Mouse (Mus musculus) thymus, postnatal 0 days (tissue): ENCODE results near the gene Hcrt. TPM values are rescaled to one million over a fixed set of nuclear protein-coding genes. Genes with fewer than 3 reads are reported as not detected.

Source experiments
- DNase-seq: peaks from one replicate; pipeline ENCODE4 v3.0.0-alpha.2; 2015; ENCODE audit warnings: low spot score
- polyA plus RNA-seq: library from polyadenylated mRNA; unstranded; fragments of >200 nt; fragmentation: Nextera tagmentation; extraction: Ambion mirVana; gene quantifications from 2 replicates; pipeline ENCODE4 v1.2.1, GENCODE M21; 2015

Gene Hcrt
- polyA plus RNA-seq, 1 experiment from 2014 or later, result 0.34 TPM

GRCm38 (mm10) chr11:100735954-100736745 is 26.6 kb downstream of the Hcrt start:
- peak; percentile 14 for DNase-seq

GRCm38 (mm10) chr11:100735134-100735865 is 27.4 kb downstream of the Hcrt start:
- peak; percentile 42 for DNase-seq

- DNase-seq, result no peak
Observed at GRCm38 (mm10) chr11:100730477-100731205, 32.1 kb downstream of the Hcrt start.

- DNase-seq, result no peak
Observed at GRCm38 (mm10) chr11:100729976-100730375, 32.8 kb downstream of the Hcrt start.

GRCm38 (mm10) chr11:100728601-100729000 is 34.1 kb downstream of the Hcrt start:
- DNase-seq, result no peak

- no peak for DNase-seq
Observed at GRCm38 (mm10) chr11:100727201-100727600, 35.5 kb downstream of the Hcrt start.

GRCm38 (mm10) chr11:100724919-100725512 is 37.7 kb downstream of the Hcrt start:
- no peak for DNase-seq

GRCm38 (mm10) chr11:100722493-100723028 is 40.2 kb downstream of the Hcrt start:
- no peak for DNase-seq

GRCm38 (mm10) chr11:100721776-100722492 is 40.8 kb downstream of the Hcrt start:
- DNase-seq, result peak; percentile 16

GRCm38 (mm10) chr11:100721254-100721653 is 41.5 kb downstream of the Hcrt start:
- DNase-seq, result no peak

- DNase-seq, result no peak
Observed at GRCm38 (mm10) chr11:100720345-100720744, 42.4 kb downstream of the Hcrt start.

GRCm38 (mm10) chr11:100719893-100720292 is 42.8 kb downstream of the Hcrt start:
- no peak for DNase-seq

- no peak for DNase-seq
Observed at GRCm38 (mm10) chr11:100719312-100719711, 43.4 kb downstream of the Hcrt start.

GRCm38 (mm10) chr11:100718866-100719265 is 43.9 kb downstream of the Hcrt start:
- DNase-seq, result no peak

GRCm38 (mm10) chr11:100718462-100718861 is 44.3 kb downstream of the Hcrt start:
- DNase-seq, result no peak

- DNase-seq, result no peak
Observed at GRCm38 (mm10) chr11:100716649-100717048, 46.1 kb downstream of the Hcrt start.

- no peak for DNase-seq
Observed at GRCm38 (mm10) chr11:100714948-100715347, 47.8 kb downstream of the Hcrt start.

GRCm38 (mm10) chr11:100714534-100714915 is 48.2 kb downstream of the Hcrt start:
- DNase-seq, result peak; percentile 70

- peak; percentile 83 for DNase-seq
Observed at GRCm38 (mm10) chr11:100713735-100714533, 48.8 kb downstream of the Hcrt start, which contains the start of gene Hspb9. TSS of gene Hspb9 (plus strand) at chr11:100713850.

GRCm38 (mm10) chr11:100713174-100713573 is 49.6 kb downstream of the Hcrt start:
- no peak for DNase-seq
